Mouse (Mus musculus): ENCODE results near the gene Tagap1. TPM values are rescaled to one million over a fixed set of nuclear protein-coding genes. Genes with fewer than 3 reads are reported as not detected.
"Not testable (repeated sequence)": the region's sequence is repeated elsewhere in the genome, so short reads cannot be mapped to it uniquely, and the experiment has no call there.

The Tagap1 gene
- 1 to 10 TPM; 8.1 to 8.6 TPM for total RNA-seq (2021)
- 10.2 and 13.9 TPM in 2 replicates for polyA plus RNA-seq (2012; rRNA removed)
- long read RNA-seq, partial matches to known transcripts, result 19 of 31 reads
- long read RNA-seq, other reads (novel, unspliced or antisense), result 12 of 31 reads

DNA sequence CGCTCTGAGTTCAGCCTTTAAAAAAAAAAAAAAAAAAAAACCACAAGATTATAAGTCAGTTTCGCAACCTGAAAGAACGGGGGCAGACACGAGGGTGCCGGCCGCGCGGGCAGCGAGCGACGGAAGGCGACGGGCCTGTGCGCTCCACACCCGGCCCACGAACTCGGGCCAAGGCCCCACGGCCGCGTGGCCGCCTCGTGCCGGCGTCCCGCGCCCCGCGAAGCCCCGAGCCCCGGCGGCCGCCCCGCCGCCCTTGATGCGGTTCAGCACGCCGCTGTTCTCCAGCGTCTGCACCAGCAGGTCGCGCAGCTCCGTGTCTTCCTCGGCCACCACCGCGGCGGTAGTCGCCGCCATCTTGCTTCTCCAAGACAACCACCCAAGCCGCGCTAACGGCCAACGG, at the start of gene Tagap1:
Gene Tagap1 (minus strand): TSS at position 381 of the 400 bp plus-strand sequence.
- intact Hi-C loops (cut with DNase I); H3K79me2 ChIP-seq (replicated peaks; ENCODE audit: control insufficient read depth, insufficient read depth, low read length); H3K27me3 ChIP-seq (ENCODE audit: control insufficient read depth, insufficient read depth, low read length); H3K36me3 ChIP-seq (ENCODE audit: control insufficient read depth, insufficient read depth, low read length); H3K4me1 ChIP-seq (ENCODE audit: control insufficient read depth, insufficient read depth, low read length): not testable (repeated sequence)
- Histone ChIP-seq H3K4me3 (peak within 1 kb of the TSS; percentile 46), H3K27ac (peak within 1 kb of the TSS; percentile 70), H3K9ac (ENCODE audit: low read depth, low read length) (peak within 1 kb of the TSS; percentile 74)
- DNase-seq, result peak; percentile 76 to 80
- 2% methylated on average over 44 of the region's 51 CpGs for WGBS

DNA sequence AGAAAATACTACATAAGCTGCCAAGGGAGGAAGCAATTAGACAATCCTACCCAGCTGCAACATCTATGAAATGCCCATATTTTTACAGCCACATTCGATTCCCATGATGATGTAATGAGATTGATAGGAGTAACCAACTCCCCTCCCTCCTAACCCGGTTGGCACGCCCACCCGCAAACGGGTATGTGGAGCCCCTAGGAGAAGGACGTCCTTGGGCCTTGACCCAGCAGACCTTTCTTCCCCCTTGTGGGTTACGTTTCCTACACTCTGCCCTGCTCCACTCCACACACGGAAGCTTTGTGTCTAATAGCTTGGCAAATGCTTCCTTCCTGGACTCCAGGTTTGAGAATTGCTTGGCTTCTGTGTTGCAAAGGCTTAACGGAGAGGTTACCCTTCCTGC, 48.9 kb upstream of the Tagap1 start:
- H3K4me1 ChIP-seq (ENCODE audit: control insufficient read depth, insufficient read depth, low read length); H3K27me3 ChIP-seq (ENCODE audit: control insufficient read depth, insufficient read depth, low read length); H3K9ac ChIP-seq (ENCODE audit: low read depth, low read length); H3K36me3 ChIP-seq (ENCODE audit: control insufficient read depth, insufficient read depth, low read length); intact Hi-C loops (cut with DNase I); H3K27ac ChIP-seq; DNase-seq; H3K79me2 ChIP-seq (replicated peaks; ENCODE audit: control insufficient read depth, insufficient read depth, low read length); H3K4me3 ChIP-seq: not testable (repeated sequence)
- WGBS, result 50% methylated on average over 6 of the region's 9 CpGs

DNA sequence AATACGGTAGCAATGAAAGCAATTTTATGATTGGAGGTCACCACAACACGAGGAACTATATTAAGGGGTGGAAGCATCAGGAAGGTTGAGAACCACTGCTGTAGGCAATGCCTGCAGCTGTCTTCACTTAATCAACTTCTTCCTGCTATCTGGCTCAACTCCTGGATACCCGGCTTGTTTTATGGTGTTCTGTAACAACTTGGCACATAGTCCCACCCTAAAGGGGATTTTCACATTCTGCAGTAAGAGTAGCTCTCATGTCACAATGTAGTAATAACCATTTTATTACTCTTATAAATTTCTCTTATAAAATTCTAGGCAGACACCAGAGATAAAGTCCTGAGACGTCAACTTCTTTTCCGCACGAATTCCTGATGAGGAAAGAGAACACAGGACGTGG, 48.5 kb upstream of the Tagap1 start:
- DNase-seq; H3K27me3 ChIP-seq (ENCODE audit: control insufficient read depth, insufficient read depth, low read length); H3K9ac ChIP-seq (ENCODE audit: low read depth, low read length); H3K27ac ChIP-seq; H3K4me3 ChIP-seq; H3K36me3 ChIP-seq (ENCODE audit: control insufficient read depth, insufficient read depth, low read length); H3K79me2 ChIP-seq (replicated peaks; ENCODE audit: control insufficient read depth, insufficient read depth, low read length); intact Hi-C loops (cut with DNase I); H3K4me1 ChIP-seq (ENCODE audit: control insufficient read depth, insufficient read depth, low read length): not testable (repeated sequence)
- no CpG with 5 or more reads among the region's 7 CpGs for WGBS

DNA sequence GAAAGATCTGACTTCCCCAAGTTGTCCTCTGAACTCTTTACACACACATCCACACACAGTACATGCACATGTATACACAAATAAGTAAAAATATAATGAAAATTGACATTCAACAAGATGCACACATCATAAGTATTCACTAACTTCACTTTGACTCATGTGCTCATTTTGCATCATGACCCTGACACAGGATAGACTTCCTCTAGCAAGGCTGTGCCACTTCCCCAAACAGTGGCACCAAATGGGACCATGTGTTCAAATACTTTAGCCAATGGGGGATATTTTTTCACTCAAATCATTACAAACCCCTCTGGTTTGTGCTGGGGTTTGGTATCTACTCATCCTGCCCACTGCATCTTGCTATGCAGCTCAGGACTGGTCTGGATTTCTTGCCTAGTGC, 47.9 kb upstream of the Tagap1 start:
- DNase-seq; H3K36me3 ChIP-seq (ENCODE audit: control insufficient read depth, insufficient read depth, low read length); H3K79me2 ChIP-seq (replicated peaks; ENCODE audit: control insufficient read depth, insufficient read depth, low read length); H3K9ac ChIP-seq (ENCODE audit: low read depth, low read length); H3K27ac ChIP-seq; intact Hi-C loops (cut with DNase I); H3K4me3 ChIP-seq; H3K4me1 ChIP-seq (ENCODE audit: control insufficient read depth, insufficient read depth, low read length); H3K27me3 ChIP-seq (ENCODE audit: control insufficient read depth, insufficient read depth, low read length): not testable (repeated sequence)

DNA sequence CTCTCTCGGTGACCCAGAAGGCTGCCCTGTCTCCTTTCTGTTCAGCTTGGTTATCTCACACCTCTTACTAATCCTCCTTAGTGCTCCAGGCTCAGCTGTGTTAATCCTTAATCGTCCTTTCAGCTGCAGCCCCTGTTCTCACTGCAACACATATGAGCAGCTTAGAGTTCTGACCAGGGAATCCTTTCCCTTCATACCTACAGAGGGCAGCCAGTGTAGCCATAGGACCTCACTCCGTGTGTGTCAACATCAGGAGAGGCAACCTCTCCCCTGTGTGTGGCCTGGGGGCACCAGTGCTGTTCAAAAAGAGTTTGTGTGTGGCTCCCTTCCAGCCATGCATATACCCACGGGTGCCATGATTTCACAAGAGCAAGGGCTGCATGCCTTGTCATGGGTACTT, 44.7 kb upstream of the Tagap1 start:
- H3K9ac ChIP-seq (ENCODE audit: low read depth, low read length); H3K79me2 ChIP-seq (replicated peaks; ENCODE audit: control insufficient read depth, insufficient read depth, low read length); H3K4me1 ChIP-seq (ENCODE audit: control insufficient read depth, insufficient read depth, low read length); H3K36me3 ChIP-seq (ENCODE audit: control insufficient read depth, insufficient read depth, low read length); intact Hi-C loops (cut with DNase I); DNase-seq; H3K4me3 ChIP-seq; H3K27me3 ChIP-seq (ENCODE audit: control insufficient read depth, insufficient read depth, low read length); H3K27ac ChIP-seq: not testable (repeated sequence)
- 60% methylated on average over 4 of the region's 4 CpGs for WGBS

DNA sequence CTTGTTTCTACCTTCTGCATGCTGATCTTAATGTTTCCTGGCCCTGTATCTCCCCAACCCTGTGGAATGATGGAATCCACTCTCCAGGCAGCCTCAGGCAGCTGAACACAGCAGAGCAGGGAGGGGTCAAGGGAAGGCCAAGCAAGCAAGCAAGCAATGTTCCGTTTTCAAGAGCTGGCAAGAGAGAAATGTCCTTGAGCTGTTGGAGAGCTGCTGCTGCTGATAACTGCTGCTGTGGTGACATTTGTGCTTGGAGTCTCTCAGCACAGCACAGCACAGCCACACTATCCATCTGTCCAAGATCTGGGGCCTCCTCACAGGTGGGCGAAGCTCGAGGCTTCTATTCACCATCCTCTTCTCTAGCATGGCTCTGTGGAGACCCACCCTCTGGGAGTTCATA, 42.4 kb upstream of the Tagap1 start:
- DNase-seq; H3K79me2 ChIP-seq (replicated peaks; ENCODE audit: control insufficient read depth, insufficient read depth, low read length); H3K9ac ChIP-seq (ENCODE audit: low read depth, low read length); H3K4me1 ChIP-seq (ENCODE audit: control insufficient read depth, insufficient read depth, low read length); H3K27me3 ChIP-seq (ENCODE audit: control insufficient read depth, insufficient read depth, low read length); H3K36me3 ChIP-seq (ENCODE audit: control insufficient read depth, insufficient read depth, low read length); H3K27ac ChIP-seq; intact Hi-C loops (cut with DNase I); H3K4me3 ChIP-seq: not testable (repeated sequence)
- no CpG with 5 or more reads among the region's 3 CpGs for WGBS

DNA sequence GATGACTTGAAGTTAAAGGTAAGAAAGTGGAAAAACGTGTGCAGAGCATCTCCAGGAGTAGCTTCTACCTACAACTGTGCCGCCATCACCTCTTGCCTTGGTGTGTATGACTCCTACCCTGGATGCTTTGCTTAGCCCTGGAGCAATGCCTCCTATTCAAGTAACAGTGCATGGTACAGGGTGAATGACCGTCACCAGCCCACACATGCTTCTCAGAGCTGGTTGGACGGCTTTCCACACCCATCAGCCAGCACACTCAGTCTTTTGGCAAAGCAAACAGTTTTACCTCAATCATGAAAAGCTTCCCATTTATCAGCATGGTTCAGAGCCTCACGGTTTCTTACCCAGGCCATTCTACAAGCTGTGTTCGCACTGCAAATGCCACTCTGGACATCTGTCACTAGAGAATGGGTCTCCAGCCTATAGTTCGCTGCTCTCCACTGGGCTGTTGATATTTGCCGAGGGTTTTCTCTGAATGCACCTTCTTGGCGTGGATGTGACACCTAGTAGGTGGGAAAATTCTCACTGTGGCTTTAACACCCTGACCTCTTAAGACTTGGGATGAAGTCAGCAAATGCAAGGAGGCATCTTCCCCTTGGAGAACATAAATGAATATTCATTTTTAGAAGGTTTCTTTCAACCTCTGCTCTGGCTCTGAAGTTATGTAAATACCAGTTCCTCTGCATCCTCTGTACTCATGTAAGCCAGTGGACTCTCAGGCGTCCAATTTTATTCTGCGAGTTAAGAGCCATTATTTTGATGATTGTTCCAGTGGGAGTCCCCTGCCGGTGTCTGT, 41.0 kb upstream of the Tagap1 start:
- H3K4me1 ChIP-seq (ENCODE audit: control insufficient read depth, insufficient read depth, low read length); H3K36me3 ChIP-seq (ENCODE audit: control insufficient read depth, insufficient read depth, low read length); H3K79me2 ChIP-seq (replicated peaks; ENCODE audit: control insufficient read depth, insufficient read depth, low read length); H3K27me3 ChIP-seq (ENCODE audit: control insufficient read depth, insufficient read depth, low read length); H3K9ac ChIP-seq (ENCODE audit: low read depth, low read length); intact Hi-C loops (cut with DNase I); H3K27ac ChIP-seq; DNase-seq; H3K4me3 ChIP-seq: not testable (repeated sequence)
- 73% methylated on average over 9 of the region's 12 CpGs for WGBS

DNA sequence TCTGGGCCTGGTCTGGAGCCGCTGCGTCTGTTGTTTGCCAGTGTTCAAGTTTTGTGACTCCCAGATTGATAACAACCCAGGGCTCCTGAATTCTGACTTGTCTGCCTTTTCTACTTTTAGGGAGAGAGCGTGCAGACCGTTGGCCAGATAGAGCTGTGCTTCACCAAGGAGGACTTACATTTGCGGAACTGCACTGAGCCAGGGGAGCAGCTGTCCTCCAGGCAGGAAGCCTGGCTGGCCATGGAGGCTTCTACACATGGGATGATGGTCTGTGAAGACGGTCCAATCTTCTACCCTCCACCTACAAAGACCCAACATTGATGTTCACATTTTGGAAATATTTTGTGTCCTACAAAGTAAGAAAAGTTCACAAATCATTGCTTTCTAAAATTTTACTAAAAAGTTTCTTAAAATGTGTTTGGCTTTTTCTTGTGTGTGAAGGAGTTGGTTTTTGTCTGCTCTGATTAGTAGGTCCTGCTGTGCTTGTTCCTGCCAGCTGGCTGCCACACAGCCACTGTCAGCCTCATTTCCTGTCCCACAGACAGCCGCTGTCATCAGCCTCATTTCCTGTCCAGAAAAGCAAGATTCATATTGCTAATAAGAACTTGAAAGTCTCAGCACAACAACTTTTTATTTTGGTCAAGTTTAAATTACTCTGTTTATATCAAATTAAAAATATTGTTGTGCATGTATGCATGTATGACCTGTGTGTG, 37.0 kb upstream of the Tagap1 start:
- H3K9ac ChIP-seq (ENCODE audit: low read depth, low read length); DNase-seq; H3K4me3 ChIP-seq; intact Hi-C loops (cut with DNase I); H3K36me3 ChIP-seq (ENCODE audit: control insufficient read depth, insufficient read depth, low read length); H3K4me1 ChIP-seq (ENCODE audit: control insufficient read depth, insufficient read depth, low read length); H3K27ac ChIP-seq; H3K27me3 ChIP-seq (ENCODE audit: control insufficient read depth, insufficient read depth, low read length); H3K79me2 ChIP-seq (replicated peaks; ENCODE audit: control insufficient read depth, insufficient read depth, low read length): not testable (repeated sequence)
- WGBS, result 67% methylated on average over 1 of the region's 7 CpGs

DNA sequence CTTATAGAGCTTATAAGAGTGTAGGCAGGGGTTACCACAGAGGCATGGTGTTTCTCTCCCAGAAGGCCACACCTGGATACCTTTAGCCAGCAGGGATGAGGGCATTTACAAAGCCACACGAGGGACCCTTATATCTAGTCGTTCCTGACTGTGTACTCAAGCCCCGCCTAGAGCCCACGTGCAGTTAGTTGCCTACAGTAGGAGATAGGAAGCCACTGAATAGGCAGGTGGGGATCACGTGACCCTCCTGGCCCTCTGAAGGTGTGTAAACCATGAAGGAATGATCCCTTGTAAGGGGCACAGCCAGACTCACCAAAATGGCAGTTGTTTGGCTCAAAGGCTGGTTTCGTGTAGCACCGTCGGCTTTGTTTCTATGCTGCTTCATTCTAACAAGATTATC, 35.9 kb upstream of the Tagap1 start:
- DNase-seq; H3K27ac ChIP-seq; H3K79me2 ChIP-seq (replicated peaks; ENCODE audit: control insufficient read depth, insufficient read depth, low read length); H3K27me3 ChIP-seq (ENCODE audit: control insufficient read depth, insufficient read depth, low read length); H3K36me3 ChIP-seq (ENCODE audit: control insufficient read depth, insufficient read depth, low read length); intact Hi-C loops (cut with DNase I); H3K4me1 ChIP-seq (ENCODE audit: control insufficient read depth, insufficient read depth, low read length); H3K9ac ChIP-seq (ENCODE audit: low read depth, low read length); H3K4me3 ChIP-seq: not testable (repeated sequence)
- 86% methylated on average over 8 of the region's 8 CpGs for WGBS

DNA sequence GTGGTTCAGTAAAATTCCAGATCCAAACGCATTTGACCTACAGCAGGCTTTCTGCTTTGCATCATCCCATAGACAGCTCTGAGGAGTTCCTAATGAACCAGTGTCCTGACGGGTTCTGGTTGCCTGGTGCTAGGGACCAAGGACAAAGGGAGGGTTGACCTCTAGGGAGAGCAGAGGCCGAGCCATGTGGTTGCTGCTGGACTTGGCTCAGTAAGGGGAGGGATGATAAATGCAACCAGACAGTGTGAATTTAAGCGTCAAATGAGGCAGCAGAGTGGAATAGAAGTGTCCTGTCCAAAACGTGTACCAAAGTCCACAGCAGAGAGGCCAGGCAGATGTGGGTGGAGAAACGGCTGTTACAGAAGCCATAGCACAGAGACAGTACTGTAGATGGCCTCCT, 34.5 kb upstream of the Tagap1 start:
- H3K27ac ChIP-seq; H3K9ac ChIP-seq (ENCODE audit: low read depth, low read length); H3K4me1 ChIP-seq (ENCODE audit: control insufficient read depth, insufficient read depth, low read length); H3K27me3 ChIP-seq (ENCODE audit: control insufficient read depth, insufficient read depth, low read length); H3K36me3 ChIP-seq (ENCODE audit: control insufficient read depth, insufficient read depth, low read length); H3K4me3 ChIP-seq; intact Hi-C loops (cut with DNase I); DNase-seq; H3K79me2 ChIP-seq (replicated peaks; ENCODE audit: control insufficient read depth, insufficient read depth, low read length): not testable (repeated sequence)
- WGBS, result no CpG with 5 or more reads among the region's 6 CpGs

Data from heart, adult 2 months (tissue).